Mouse (Mus musculus) fibroblast of lung, adult 2 months (primary cell): ENCODE results near the gene Rilp.

Experiments used
- DNase-seq: peaks from one replicate; pipeline ENCODE4 v3.0.0-alpha.2; 2011; ENCODE audit warnings: low read depth

Rilp gene

GRCm38 (mm10) chr11:75494296-75495049 is 15.4 kb upstream of the Rilp start:
- DNase-seq, result no peak

GRCm38 (mm10) chr11:75498126-75498525 is 11.8 kb upstream of the Rilp start:
- no peak for DNase-seq

GRCm38 (mm10) chr11:75508162-75508561 is 1.7 kb upstream of the Rilp start:
- no peak for DNase-seq

- no peak for DNase-seq
Measured at GRCm38 (mm10) chr11:75508904-75509303, 990 bp upstream of the Rilp start.

- no peak for DNase-seq
Measured at GRCm38 (mm10) chr11:75510627-75510993, 716 bp downstream of the Rilp start.

GRCm38 (mm10) chr11:75511213-75511612 is 1.3 kb downstream of the Rilp start:
- DNase-seq, result no peak

- DNase-seq, result no peak
Measured at GRCm38 (mm10) chr11:75512301-75513018, 2.6 kb downstream of the Rilp start.

GRCm38 (mm10) chr11:75513336-75513735 is 3.4 kb downstream of the Rilp start, which contains the start of gene Scarf1:
Scarf1 (plus strand) TSS chr11:75513540.
- no peak for DNase-seq

GRCm38 (mm10) chr11:75515186-75515585 is 5.3 kb downstream of the Rilp start:
- no peak for DNase-seq

- no peak for DNase-seq
Measured at GRCm38 (mm10) chr11:75519834-75520633, 10.1 kb downstream of the Rilp start.

- no peak for DNase-seq
Measured at GRCm38 (mm10) chr11:75521609-75522008, 11.7 kb downstream of the Rilp start.

GRCm38 (mm10) chr11:75522793-75523192 is 12.9 kb downstream of the Rilp start:
- no peak for DNase-seq

- no peak for DNase-seq
Measured at GRCm38 (mm10) chr11:75525531-75526125, 15.7 kb downstream of the Rilp start.

- DNase-seq, result no peak
Measured at GRCm38 (mm10) chr11:75526943-75527342, 17.0 kb downstream of the Rilp start.

GRCm38 (mm10) chr11:75529771-75530170 is 19.9 kb downstream of the Rilp start:
- DNase-seq, result no peak

- peak; percentile 67 for DNase-seq
Measured at GRCm38 (mm10) chr11:75530325-75530724, 20.4 kb downstream of the Rilp start.

- DNase-seq, result no peak
Measured at GRCm38 (mm10) chr11:75530845-75531373, 21.0 kb downstream of the Rilp start.

GRCm38 (mm10) chr11:75531469-75532242 is 21.8 kb downstream of the Rilp start, which contains the start of gene Slc43a2:
Slc43a2 (plus strand) TSS chr11:75531694.
- peak; percentile 92 for DNase-seq

- no peak for DNase-seq
Measured at GRCm38 (mm10) chr11:75532340-75533277, 22.7 kb downstream of the Rilp start.
